ENCODE assay signal across 12 mouse cellular contexts in genomic region chr17:34953258-34953657, GRCm38 (mm10). TPM values are rescaled to one million over a fixed set of nuclear protein-coding genes. Genes with fewer than 3 reads are reported as not detected.
DNase-seq lines count a peak whose midpoint lies in the region; ATAC-seq and TF ChIP-seq lines count a peak whose summit lies in the region.
"Had no signal": no experiment of that assay in that cellular context is flagged by ENCODE, and none has a peak within 500 bp of the region (broad histone marks: within the 10 kb centered on the region; RNA-seq: fewer than 3 reads in every experiment).

No protein-coding gene starts in this region.

- peak overlapping the region; percentile 86; the same call in 1 of the 2 replicates for H3K27ac ChIP-seq in hindbrain, embryonic 14.5 days
- H3K27ac ChIP-seq in hindbrain, embryonic 11.5 days (ENCODE audit: low read depth, low read length), result no peak overlapping the region
- peak overlapping the region; percentile 96; the same call in 1 of the 2 replicates for H3K27ac ChIP-seq in ES-E14 (ENCODE audit: insufficient read depth, low read depth, low read length, poor library complexity, severe bottlenecking)
- H3K27ac ChIP-seq in hindbrain, postnatal 0 days, result no peak overlapping the region
- H3K27ac ChIP-seq in midbrain, embryonic 14.5 days (replicated peaks; ENCODE audit: low read depth, low read length), result peak overlapping the region; percentile 87

- peaks cover 29% of the 10 kb centered on the region for H3K36me3 ChIP-seq in hindbrain, embryonic 14.5 days (replicated peaks; ENCODE audit: control insufficient read depth, insufficient read depth)
- peaks cover 12% of the 10 kb centered on the region for H3K36me3 ChIP-seq in hindbrain, embryonic 11.5 days (ENCODE audit: control insufficient read depth, insufficient read depth, low read length)
- H3K36me3 ChIP-seq in ES-E14 (ENCODE audit: control insufficient read depth, insufficient read depth, low read length, poor library complexity, severe bottlenecking), result peaks cover 27% of the 10 kb centered on the region
- 0 out of 2 replicates have a peak, but pooled peaks cover 7% of the 10 kb centered on the region for H3K36me3 ChIP-seq in hindbrain, postnatal 0 days (ENCODE audit: insufficient read depth, low read length)
- peaks cover 24% of the 10 kb centered on the region for H3K36me3 ChIP-seq in midbrain, embryonic 14.5 days (ENCODE audit: control insufficient read depth, insufficient read depth, low read length)

- WGBS in hindbrain, embryonic 14.5 days, result 89% methylated on average over 3 of the region's 3 CpGs
- 92% methylated on average over 3 of the region's 3 CpGs for WGBS in hindbrain, embryonic 11.5 days
- 89% methylated on average over 3 of the region's 3 CpGs for WGBS in hindbrain, postnatal 0 days
- WGBS in midbrain, embryonic 14.5 days, result 95% methylated on average over 3 of the region's 3 CpGs

- H3K4me3 ChIP-seq in hindbrain, embryonic 14.5 days (replicated peaks; ENCODE audit: low read length), result no peak overlapping the region; the same call in 1 of the 2 replicates
- H3K4me3 ChIP-seq in hindbrain, embryonic 11.5 days (ENCODE audit: low read depth, low read length), result no peak overlapping the region
- peak overlapping the region; percentile 75 to 97; a peak in 3 of 4 replicates for H3K4me3 ChIP-seq in ES-E14 (ENCODE audit: insufficient read depth in 1 of 2, low read depth in 1 of 2, low read length in 2 of 2, poor library complexity in 1 of 2, severe bottlenecking in 1 of 2)
- peak overlapping the region; percentile 83; the same call in 1 of the 2 replicates for H3K4me3 ChIP-seq in hindbrain, postnatal 0 days (ENCODE audit: low read length)
- peak overlapping the region; percentile 98; the same call in 1 of the 2 replicates for H3K4me3 ChIP-seq in midbrain, embryonic 14.5 days (replicated peaks; ENCODE audit: low read depth, low read length)

- 0 out of 2 replicates have a peak overlapping the region, but pooled peaks have one; percentile 83 for H3K4me2 ChIP-seq in hindbrain, embryonic 14.5 days (replicated peaks)
- no peak overlapping the region for H3K4me2 ChIP-seq in hindbrain, embryonic 11.5 days (replicated peaks; ENCODE audit: low read depth, low read length)
- peak overlapping the region; percentile 89; the same call in 1 of the 2 replicates for H3K4me2 ChIP-seq in hindbrain, postnatal 0 days (ENCODE audit: low read depth, low read length)
- peak overlapping the region; percentile 84; the same call in 1 of the 2 replicates for H3K4me2 ChIP-seq in midbrain, embryonic 14.5 days (ENCODE audit: low read length)

- TF ChIP-seq CTCF in hindbrain, postnatal 0 days (IDR thresholded peaks at IDR 0.05; ENCODE audit: low read depth), result no peak

- H3K4me1 ChIP-seq in hindbrain, embryonic 14.5 days (replicated peaks; ENCODE audit: control insufficient read depth, insufficient read depth, low read length), result peaks cover 15% of the 10 kb centered on the region
- H3K4me1 ChIP-seq in hindbrain, embryonic 11.5 days (replicated peaks; ENCODE audit: control insufficient read depth, insufficient read depth, low read length), result 0 out of 2 replicates have a peak, but pooled peaks cover 6% of the 10 kb centered on the region
- H3K4me1 ChIP-seq in ES-E14 (ENCODE audit: control insufficient read depth in 2 of 2, insufficient read depth in 2 of 2, low read length in 2 of 2, poor library complexity in 1 of 2), result no peaks in the 10 kb centered on the region
- H3K4me1 ChIP-seq in hindbrain, postnatal 0 days (ENCODE audit: insufficient read depth, low read length), result no peaks in the 10 kb centered on the region
- H3K4me1 ChIP-seq in midbrain, embryonic 14.5 days (ENCODE audit: control insufficient read depth, insufficient read depth, low read length), result peaks cover 12% of the 10 kb centered on the region

- in situ Hi-C loops in ES-E14 (cut with MboI; ENCODE audit: low sequenced_read_pairs in 2 of 2, unreplicated experiment in 2 of 2), result no loop called here

- no peak overlapping the region for H3K9ac ChIP-seq in hindbrain, embryonic 14.5 days
- H3K9ac ChIP-seq in hindbrain, embryonic 11.5 days (ENCODE audit: low read depth, low read length), result no peak overlapping the region
- peak overlapping the region; percentile 100; the same call in 1 of the 2 replicates for H3K9ac ChIP-seq in ES-E14 (ENCODE audit: insufficient read depth, low read depth, low read length, poor library complexity, severe bottlenecking)
- H3K9ac ChIP-seq in hindbrain, postnatal 0 days (replicated peaks; ENCODE audit: low read length), result no peak overlapping the region
- no peak overlapping the region for H3K9ac ChIP-seq in midbrain, embryonic 14.5 days (replicated peaks; ENCODE audit: low read length)

- ATAC-seq in hindbrain, embryonic 14.5 days (ENCODE audit: low FRiP score), result no peak
- ATAC-seq in hindbrain, embryonic 11.5 days (ENCODE audit: low FRiP score), result no peak
- no peak for ATAC-seq in hindbrain, postnatal 0 days
- ATAC-seq in midbrain, embryonic 14.5 days (ENCODE audit: low FRiP score, low TSS enrichment), result no peak

- H3K9me3 ChIP-seq in hindbrain, embryonic 14.5 days (ENCODE audit: control insufficient read depth, low read length), result no peaks in the 10 kb centered on the region
- H3K9me3 ChIP-seq in hindbrain, embryonic 11.5 days (ENCODE audit: control insufficient read depth, low read length), result no peaks in the 10 kb centered on the region
- no peaks in the 10 kb centered on the region for H3K9me3 ChIP-seq in ES-E14 (ENCODE audit: control insufficient read depth, insufficient read depth, low read depth, low read length)
- no peaks in the 10 kb centered on the region for H3K9me3 ChIP-seq in hindbrain, postnatal 0 days (ENCODE audit: low read length)
- no peaks in the 10 kb centered on the region for H3K9me3 ChIP-seq in midbrain, embryonic 14.5 days (ENCODE audit: control insufficient read depth, low read length)

- no peak for DNase-seq in hindbrain, embryonic 14.5 days (ENCODE audit: low spot score)
- DNase-seq in hindbrain, embryonic 11.5 days (ENCODE audit: low spot score), result no peak
- no peak for DNase-seq in ES-E14 (ENCODE audit: low read depth, low spot score)
- no peak for DNase-seq in hindbrain, postnatal 0 days (ENCODE audit: low spot score)
- no peak for DNase-seq in midbrain, embryonic 14.5 days
- DNase-seq in cerebellum, adult 8-10 months, result no peak
- no peak for DNase-seq in left cerebral cortex, adult 9 months (ENCODE audit: low spot score in 2 of 2)
- no peak for DNase-seq in B cell, adult 2 months
- DNase-seq: gastrocnemius, postnatal 36 days had no signal

- H3K27me3 ChIP-seq in hindbrain, embryonic 14.5 days (ENCODE audit: control insufficient read depth, insufficient read depth, low read length), result peaks cover 11% of the 10 kb centered on the region
- peaks cover 11% of the 10 kb centered on the region for H3K27me3 ChIP-seq in hindbrain, embryonic 11.5 days (ENCODE audit: control insufficient read depth, insufficient read depth, low read length)
- no peaks in the 10 kb centered on the region for H3K27me3 ChIP-seq in hindbrain, postnatal 0 days (ENCODE audit: insufficient read depth, low read length)
- H3K27me3 ChIP-seq in midbrain, embryonic 14.5 days (ENCODE audit: control insufficient read depth, insufficient read depth, low read length), result 0 out of 2 replicates have a peak, but pooled peaks cover 13% of the 10 kb centered on the region

TF ChIP-seq in ES-E14, 5 proteins besides CTCF, POLR2A, EP300 and RAD21 (continues in another document):
- TF ChIP-seq MAFK (IDR thresholded peaks at IDR 0.05; ENCODE audit: insufficient read depth, low read depth, low read length), result no peak

RNA-seq across cellular contexts. Expression of gene Hspa1b, which starts 5.8 kb away (rescaled TPM):
- 0.34 and 0.56 TPM in 2 replicates for polyA plus RNA-seq in hindbrain, embryonic 14.5 days (2014; fragmentation: Nextera tagmentation; extraction: Ambion mirVana)
- 0.15 TPM in 1 of 2 replicates, not detected in the other for polyA plus RNA-seq in hindbrain, embryonic 11.5 days (2014; fragmentation: Nextera tagmentation; extraction: Ambion mirVana)
- 11.0 and 14.6 TPM in 2 replicates for total RNA-seq in ES-E14 (2012; rRNA removed)
- 15.2 and 20.4 TPM in 2 replicates for total RNA-seq in hindbrain, postnatal 0 days (2014; rRNA removed)
- 0.51 and 0.55 TPM in 2 replicates for polyA plus RNA-seq in hindbrain, postnatal 0 days (2015; fragmentation: Nextera tagmentation; extraction: Ambion mirVana)
- polyA plus RNA-seq in midbrain, embryonic 14.5 days (2014; fragmentation: Nextera tagmentation; extraction: Ambion mirVana), result 0.17 and 0.53 TPM in 2 replicates

RNA-seq across cellular contexts. Expression of gene Gm20481, which starts 16.5 kb away (rescaled TPM):
- not detected in 2 replicates for polyA plus RNA-seq in hindbrain, embryonic 14.5 days (2014; fragmentation: Nextera tagmentation; extraction: Ambion mirVana)
- polyA plus RNA-seq in hindbrain, embryonic 11.5 days (2014; fragmentation: Nextera tagmentation; extraction: Ambion mirVana), result 0.49 TPM in 1 of 2 replicates, not detected in the other
- total RNA-seq in ES-E14 (2012; rRNA removed), result 1.9 TPM in 1 of 2 replicates, not detected in the other
- total RNA-seq in hindbrain, postnatal 0 days (2014; rRNA removed), result not detected in 2 replicates
- not detected in 2 replicates for polyA plus RNA-seq in hindbrain, postnatal 0 days (2015; fragmentation: Nextera tagmentation; extraction: Ambion mirVana)
- 1.1 and 2.3 TPM in 2 replicates for polyA plus RNA-seq in midbrain, embryonic 14.5 days (2014; fragmentation: Nextera tagmentation; extraction: Ambion mirVana)
- total RNA-seq: gastrocnemius, postnatal 36 days; liver, adult 2 months had no signal
- polyA plus RNA-seq: kidney, embryonic 14.5 days; liver, adult 2 months; neural tube, embryonic 11.5 days had no signal

RNA-seq across cellular contexts. Expression of gene Hspa1a, which starts 18.7 kb away (rescaled TPM):
- polyA plus RNA-seq in hindbrain, embryonic 14.5 days (2014; fragmentation: Nextera tagmentation; extraction: Ambion mirVana), result 7.5 and 11.6 TPM in 2 replicates
- 0.93 and 1.4 TPM in 2 replicates for polyA plus RNA-seq in hindbrain, embryonic 11.5 days (2014; fragmentation: Nextera tagmentation; extraction: Ambion mirVana)
- total RNA-seq in ES-E14 (2012; rRNA removed), result 5.8 and 5.9 TPM in 2 replicates
- total RNA-seq in hindbrain, postnatal 0 days (2014; rRNA removed), result 25.0 and 29.0 TPM in 2 replicates
- 13.6 and 14.7 TPM in 2 replicates for polyA plus RNA-seq in hindbrain, postnatal 0 days (2015; fragmentation: Nextera tagmentation; extraction: Ambion mirVana)
- polyA plus RNA-seq in midbrain, embryonic 14.5 days (2014; fragmentation: Nextera tagmentation; extraction: Ambion mirVana), result 5.6 and 8.1 TPM in 2 replicates

RNA-seq across cellular contexts. Expression of gene Hspa1l, which starts 19.2 kb away (rescaled TPM):
- polyA plus RNA-seq in hindbrain, embryonic 14.5 days (2014; fragmentation: Nextera tagmentation; extraction: Ambion mirVana), result 1.9 TPM in 2 replicates
- 0.93 and 1.2 TPM in 2 replicates for polyA plus RNA-seq in hindbrain, embryonic 11.5 days (2014; fragmentation: Nextera tagmentation; extraction: Ambion mirVana)
- total RNA-seq in ES-E14 (2012; rRNA removed), result 0.45 and 0.48 TPM in 2 replicates
- total RNA-seq in hindbrain, postnatal 0 days (2014; rRNA removed), result 0.99 and 1.4 TPM in 2 replicates
- 0.76 TPM in 2 replicates for polyA plus RNA-seq in hindbrain, postnatal 0 days (2015; fragmentation: Nextera tagmentation; extraction: Ambion mirVana)
- 1.6 and 2.3 TPM in 2 replicates for polyA plus RNA-seq in midbrain, embryonic 14.5 days (2014; fragmentation: Nextera tagmentation; extraction: Ambion mirVana)
- polyA plus RNA-seq: liver, adult 2 months had no signal

RNA-seq across cellular contexts. Expression of gene Neu1, which starts 22.2 kb away (rescaled TPM):
- 26.9 and 27.2 TPM in 2 replicates for polyA plus RNA-seq in hindbrain, embryonic 14.5 days (2014; fragmentation: Nextera tagmentation; extraction: Ambion mirVana)
- 12.9 and 14.5 TPM in 2 replicates for polyA plus RNA-seq in hindbrain, embryonic 11.5 days (2014; fragmentation: Nextera tagmentation; extraction: Ambion mirVana)
- total RNA-seq in ES-E14 (2012; rRNA removed), result 24.0 and 40.6 TPM in 2 replicates
- total RNA-seq in hindbrain, postnatal 0 days (2014; rRNA removed), result 50.9 and 93.9 TPM in 2 replicates
- 42.9 and 43.1 TPM in 2 replicates for polyA plus RNA-seq in hindbrain, postnatal 0 days (2015; fragmentation: Nextera tagmentation; extraction: Ambion mirVana)
- polyA plus RNA-seq in midbrain, embryonic 14.5 days (2014; fragmentation: Nextera tagmentation; extraction: Ambion mirVana), result 25.1 and 28.2 TPM in 2 replicates

Comparison
In these comparisons a context has a peak if more than half of its experiments do, and no peak if none do; other contexts are left out.
1. H3K27ac ChIP-seq: peak in hindbrain, embryonic 14.5 days (single experiment), ES-E14 (single experiment) and midbrain, embryonic 14.5 days (single experiment); none in hindbrain, embryonic 11.5 days (single experiment) and hindbrain, postnatal 0 days (single experiment).
2. H3K4me3 ChIP-seq: peak in ES-E14 (2 of 2), hindbrain, postnatal 0 days (single experiment) and midbrain, embryonic 14.5 days (single experiment); none in hindbrain, embryonic 14.5 days (single experiment) and hindbrain, embryonic 11.5 days (single experiment).